Mouse (Mus musculus): Measurements from ENCODE around the gene Kansl2. TPM values are rescaled to one million over a fixed set of nuclear protein-coding genes. Genes with fewer than 3 reads are reported as not detected.
A peak's percentile ranks its signal among the peaks of the same experiment; 100 is the strongest.

Gene Kansl2
- polyA plus RNA-seq, 1 experiment, result 19.8 TPM

- H3K4me1 ChIP-seq (ENCODE audit: control insufficient read depth, insufficient read depth, low read length), result peaks cover 7% of the 10 kb centered on the region
- no peak overlapping the region for H3K4me3 ChIP-seq (ENCODE audit: control insufficient read depth, low read depth, low read length)
- H3K27me3 ChIP-seq (ENCODE audit: control insufficient read depth, insufficient read depth, low read length), result no peaks in the 10 kb centered on the region
- peaks cover 3% of the 10 kb centered on the region; the same call in 1 of the 2 replicates for H3K36me3 ChIP-seq (ENCODE audit: control insufficient read depth, insufficient read depth, low read length)
- TF ChIP-seq CTCF (IDR thresholded peaks at IDR 0.05; ENCODE audit: control insufficient read depth, insufficient read depth, insufficient replicate concordance, low read depth, low read length) (no peak), POLR2A (IDR thresholded peaks at IDR 0.05; ENCODE audit: control insufficient read depth, low read depth, low read length) (no peak)
- H3K27ac ChIP-seq (ENCODE audit: control insufficient read depth, insufficient read depth, low read depth, low read length), result no peak overlapping the region
Measured at GRCm38 (mm10) chr15:98535921-98536320, 1.9 kb upstream of the Kansl2 start.

GRCm38 (mm10) chr15:98533035-98533531 is 981 bp downstream of the Kansl2 start:
- peaks cover 2% of the 10 kb centered on the region for H3K36me3 ChIP-seq (ENCODE audit: control insufficient read depth, insufficient read depth, low read length)
- H3K27me3 ChIP-seq (ENCODE audit: control insufficient read depth, insufficient read depth, low read length), result no peaks in the 10 kb centered on the region
- H3K4me3 ChIP-seq (ENCODE audit: control insufficient read depth, low read depth, low read length), result peak overlapping the region; percentile 89
- peak overlapping the region; percentile 97; the same call in 1 of the 2 replicates for H3K27ac ChIP-seq (ENCODE audit: control insufficient read depth, insufficient read depth, low read depth, low read length)
- peaks cover 7% of the 10 kb centered on the region for H3K4me1 ChIP-seq (ENCODE audit: control insufficient read depth, insufficient read depth, low read length)
- TF ChIP-seq CTCF (IDR thresholded peaks at IDR 0.05; ENCODE audit: control insufficient read depth, insufficient read depth, insufficient replicate concordance, low read depth, low read length) (no peak), POLR2A (IDR thresholded peaks at IDR 0.05; ENCODE audit: control insufficient read depth, low read depth, low read length) (no peak)

- no peak for TF ChIP-seq POLR2A (IDR thresholded peaks at IDR 0.05; ENCODE audit: control insufficient read depth, low read depth, low read length)
- TF ChIP-seq CTCF (IDR thresholded peaks at IDR 0.05; ENCODE audit: control insufficient read depth, insufficient read depth, insufficient replicate concordance, low read depth, low read length), result no peak
- Histone ChIP-seq H3K27ac (ENCODE audit: control insufficient read depth, insufficient read depth, low read depth, low read length) (no peak overlapping the region), H3K36me3 (ENCODE audit: control insufficient read depth, insufficient read depth, low read length) (peaks cover 4% of the 10 kb centered on the region), H3K4me3 (ENCODE audit: control insufficient read depth, low read depth, low read length) (peak overlapping the region; percentile 58), H3K27me3 (ENCODE audit: control insufficient read depth, insufficient read depth, low read length) (no peaks in the 10 kb centered on the region), H3K4me1 (ENCODE audit: control insufficient read depth, insufficient read depth, low read length) (peaks cover 7% of the 10 kb centered on the region)
Measured at GRCm38 (mm10) chr15:98532281-98532680, 1.8 kb downstream of the Kansl2 start.

- peaks cover 6% of the 10 kb centered on the region for H3K4me1 ChIP-seq (ENCODE audit: control insufficient read depth, insufficient read depth, low read length)
- H3K27ac ChIP-seq (ENCODE audit: control insufficient read depth, insufficient read depth, low read depth, low read length), result no peak overlapping the region
- no peak for TF ChIP-seq CTCF (IDR thresholded peaks at IDR 0.05; ENCODE audit: control insufficient read depth, insufficient read depth, insufficient replicate concordance, low read depth, low read length)
- TF ChIP-seq POLR2A (IDR thresholded peaks at IDR 0.05; ENCODE audit: control insufficient read depth, low read depth, low read length), result no peak
- no peaks in the 10 kb centered on the region for H3K27me3 ChIP-seq (ENCODE audit: control insufficient read depth, insufficient read depth, low read length)
- no peak overlapping the region for H3K4me3 ChIP-seq (ENCODE audit: control insufficient read depth, low read depth, low read length)
- H3K36me3 ChIP-seq (ENCODE audit: control insufficient read depth, insufficient read depth, low read length), result peaks cover 8% of the 10 kb centered on the region
Measured at GRCm38 (mm10) chr15:98528066-98528563, 5.9 kb downstream of the Kansl2 start.

- Histone ChIP-seq H3K36me3 (ENCODE audit: control insufficient read depth, insufficient read depth, low read length) (peaks cover 11% of the 10 kb centered on the region), H3K27ac (ENCODE audit: control insufficient read depth, insufficient read depth, low read depth, low read length) (no peak overlapping the region), H3K4me1 (ENCODE audit: control insufficient read depth, insufficient read depth, low read length) (peaks cover under 1% of the 10 kb centered on the region; the same call in 1 of the 2 replicates), H3K4me3 (ENCODE audit: control insufficient read depth, low read depth, low read length) (no peak overlapping the region), H3K27me3 (ENCODE audit: control insufficient read depth, insufficient read depth, low read length) (no peaks in the 10 kb centered on the region)
- TF ChIP-seq CTCF (IDR thresholded peaks at IDR 0.05; ENCODE audit: control insufficient read depth, insufficient read depth, insufficient replicate concordance, low read depth, low read length) (no peak), POLR2A (IDR thresholded peaks at IDR 0.05; ENCODE audit: control insufficient read depth, low read depth, low read length) (no peak)
Measured at GRCm38 (mm10) chr15:98527056-98527771, 6.8 kb downstream of the Kansl2 start.

DNA sequence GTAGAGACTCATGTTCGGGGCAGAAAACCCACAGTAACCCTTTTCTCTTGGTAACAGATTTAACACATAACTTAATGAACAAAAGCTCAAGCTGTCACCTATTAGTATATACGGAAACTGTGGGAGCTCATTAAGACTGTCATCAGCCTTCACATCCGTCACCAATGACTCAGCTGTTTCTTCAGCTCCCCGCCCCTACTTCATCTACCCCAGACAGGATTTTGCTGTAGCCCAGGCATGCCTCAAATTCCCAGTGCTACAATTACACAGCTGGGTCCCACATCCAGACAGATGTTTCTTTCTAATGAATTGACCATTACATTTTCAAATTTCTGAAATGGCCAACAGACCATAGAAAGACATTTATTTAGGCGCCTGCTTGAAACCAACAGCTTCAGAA is 8.0 kb downstream of the Kansl2 start:
- no peaks in the 10 kb centered on the region for H3K4me1 ChIP-seq (ENCODE audit: control insufficient read depth, insufficient read depth, low read length)
- H3K4me3 ChIP-seq (ENCODE audit: control insufficient read depth, low read depth, low read length), result no peak overlapping the region
- no peaks in the 10 kb centered on the region for H3K27me3 ChIP-seq (ENCODE audit: control insufficient read depth, insufficient read depth, low read length)
- peaks cover 11% of the 10 kb centered on the region for H3K36me3 ChIP-seq (ENCODE audit: control insufficient read depth, insufficient read depth, low read length)
- no peak overlapping the region for H3K27ac ChIP-seq (ENCODE audit: control insufficient read depth, insufficient read depth, low read depth, low read length)
- TF ChIP-seq POLR2A (IDR thresholded peaks at IDR 0.05; ENCODE audit: control insufficient read depth, low read depth, low read length) (no peak), CTCF (IDR thresholded peaks at IDR 0.05; ENCODE audit: control insufficient read depth, insufficient read depth, insufficient replicate concordance, low read depth, low read length) (no peak)

- no peak for TF ChIP-seq POLR2A (IDR thresholded peaks at IDR 0.05; ENCODE audit: control insufficient read depth, low read depth, low read length)
- TF ChIP-seq CTCF (IDR thresholded peaks at IDR 0.05; ENCODE audit: control insufficient read depth, insufficient read depth, insufficient replicate concordance, low read depth, low read length), result no peak
- 0 out of 2 replicates have a peak, but pooled peaks cover 2% of the 10 kb centered on the region for H3K4me1 ChIP-seq (ENCODE audit: control insufficient read depth, insufficient read depth, low read length)
- no peak overlapping the region for H3K27ac ChIP-seq (ENCODE audit: control insufficient read depth, insufficient read depth, low read depth, low read length)
- peaks cover 11% of the 10 kb centered on the region for H3K36me3 ChIP-seq (ENCODE audit: control insufficient read depth, insufficient read depth, low read length)
- no peak overlapping the region for H3K4me3 ChIP-seq (ENCODE audit: control insufficient read depth, low read depth, low read length)
- no peaks in the 10 kb centered on the region for H3K27me3 ChIP-seq (ENCODE audit: control insufficient read depth, insufficient read depth, low read length)
Measured at GRCm38 (mm10) chr15:98521245-98521644, 12.8 kb downstream of the Kansl2 start.

Data from testis, adult 2 months (tissue).